ENCODE assay signal across 8 mouse cellular contexts in genomic region chr10:70195786-70196185, GRCm38 (mm10). TPM values are rescaled to one million over a fixed set of nuclear protein-coding genes. Genes with fewer than 3 reads are reported as not detected.
DNase-seq lines count a peak whose midpoint lies in the region; ATAC-seq lines count a peak whose summit lies in the region.

No protein-coding gene starts in this region.

- no peaks in the 10 kb centered on the region for H3K36me3 ChIP-seq in hindbrain, embryonic 11.5 days (ENCODE audit: control insufficient read depth, insufficient read depth, low read length)
- H3K36me3 ChIP-seq in hindbrain, embryonic 13.5 days: peaks cover 10% of the 10 kb centered on the region
- H3K36me3 ChIP-seq in kidney, embryonic 16.5 days (ENCODE audit: insufficient read depth, low read length): peaks cover 19% of the 10 kb centered on the region

- DNase-seq in hindbrain, embryonic 11.5 days (ENCODE audit: low spot score): peak; percentile 25
- peak; percentile 61 for DNase-seq in embryo, embryonic 10 days (ENCODE audit: low spot score)
- peak; percentile 56 for DNase-seq in lung, postnatal 36 days
- no peak for DNase-seq in thymus, postnatal 4 days
- DNase-seq in spleen, postnatal 4 days (ENCODE audit: low spot score in 2 of 2): no peak
- no peak for DNase-seq in right cerebral cortex, postnatal 36 days (ENCODE audit: low spot score in 2 of 2)

- H3K4me3 ChIP-seq in hindbrain, embryonic 11.5 days (ENCODE audit: low read depth, low read length): no peak overlapping the region
- no peak overlapping the region for H3K4me3 ChIP-seq in hindbrain, embryonic 13.5 days
- no peak overlapping the region for H3K4me3 ChIP-seq in kidney, embryonic 16.5 days (ENCODE audit: low read length)

- H3K27ac ChIP-seq in hindbrain, embryonic 11.5 days (ENCODE audit: low read depth, low read length): no peak overlapping the region
- no peak overlapping the region for H3K27ac ChIP-seq in hindbrain, embryonic 13.5 days
- no peak overlapping the region for H3K27ac ChIP-seq in kidney, embryonic 16.5 days (ENCODE audit: low read length)

- no peak overlapping the region for H3K9ac ChIP-seq in hindbrain, embryonic 11.5 days (ENCODE audit: low read depth, low read length)
- H3K9ac ChIP-seq in hindbrain, embryonic 13.5 days: no peak overlapping the region
- no peak overlapping the region for H3K9ac ChIP-seq in kidney, embryonic 16.5 days (replicated peaks; ENCODE audit: low read length)

- 70% methylated on average over 7 of the region's 7 CpGs for WGBS in hindbrain, embryonic 11.5 days
- WGBS in hindbrain, embryonic 13.5 days: 56% methylated on average over 7 of the region's 7 CpGs
- WGBS in kidney, embryonic 16.5 days: 54% methylated on average over 7 of the region's 7 CpGs

- no peaks in the 10 kb centered on the region for H3K9me3 ChIP-seq in hindbrain, embryonic 11.5 days (ENCODE audit: control insufficient read depth, low read length)
- no peaks in the 10 kb centered on the region for H3K9me3 ChIP-seq in hindbrain, embryonic 13.5 days
- H3K9me3 ChIP-seq in kidney, embryonic 16.5 days (ENCODE audit: low read length): no peaks in the 10 kb centered on the region

- no peak overlapping the region for H3K4me2 ChIP-seq in hindbrain, embryonic 11.5 days (replicated peaks; ENCODE audit: low read depth, low read length)
- no peak overlapping the region for H3K4me2 ChIP-seq in hindbrain, embryonic 13.5 days
- H3K4me2 ChIP-seq in kidney, embryonic 16.5 days (replicated peaks; ENCODE audit: low read depth, low read length): no peak overlapping the region

- H3K27me3 ChIP-seq in hindbrain, embryonic 11.5 days (ENCODE audit: control insufficient read depth, insufficient read depth, low read length): no peaks in the 10 kb centered on the region
- H3K27me3 ChIP-seq in hindbrain, embryonic 13.5 days: no peaks in the 10 kb centered on the region
- H3K27me3 ChIP-seq in kidney, embryonic 16.5 days (ENCODE audit: insufficient read depth, low read length): no peaks in the 10 kb centered on the region

- no peak for ATAC-seq in hindbrain, embryonic 11.5 days (ENCODE audit: low FRiP score)
- no peak for ATAC-seq in hindbrain, embryonic 13.5 days (ENCODE audit: low FRiP score)
- peak; percentile 74; the same call in 1 of the 2 replicates for ATAC-seq in kidney, embryonic 16.5 days (ENCODE audit: low FRiP score, low TSS enrichment)

- no peaks in the 10 kb centered on the region for H3K4me1 ChIP-seq in hindbrain, embryonic 11.5 days (replicated peaks; ENCODE audit: control insufficient read depth, insufficient read depth, low read length)
- no peaks in the 10 kb centered on the region for H3K4me1 ChIP-seq in hindbrain, embryonic 13.5 days (replicated peaks)
- 0 out of 2 replicates have a peak, but pooled peaks cover 7% of the 10 kb centered on the region for H3K4me1 ChIP-seq in kidney, embryonic 16.5 days (ENCODE audit: insufficient read depth, low read length)

RNA-seq across cellular contexts. Expression of gene Mrln, which starts 8.7 kb away (rescaled TPM):
- polyA plus RNA-seq in hindbrain, embryonic 11.5 days (2014; fragmentation: Nextera tagmentation; extraction: Ambion mirVana): 1.0 and 1.7 TPM in 2 replicates
- polyA plus RNA-seq in hindbrain, embryonic 13.5 days (2015; fragmentation: Nextera tagmentation; extraction: Ambion mirVana): 0.94 and 1.5 TPM in 2 replicates
- 4.9 and 7.5 TPM in 2 replicates for polyA plus RNA-seq in kidney, embryonic 16.5 days (2015; fragmentation: Nextera tagmentation; extraction: Ambion mirVana)

RNA-seq across cellular contexts. Expression of gene Slc16a9, which starts 49.1 kb away (rescaled TPM):
- 0.32 and 0.36 TPM in 2 replicates for polyA plus RNA-seq in hindbrain, embryonic 11.5 days (2014; fragmentation: Nextera tagmentation; extraction: Ambion mirVana)
- 1.6 and 2.7 TPM in 2 replicates for polyA plus RNA-seq in hindbrain, embryonic 13.5 days (2015; fragmentation: Nextera tagmentation; extraction: Ambion mirVana)
- 5.2 and 5.5 TPM in 2 replicates for polyA plus RNA-seq in kidney, embryonic 16.5 days (2015; fragmentation: Nextera tagmentation; extraction: Ambion mirVana)

Comparison
In these comparisons a context has a peak if more than half of its experiments do, and no peak if none do; other contexts are left out.
1. DNase-seq: peak in hindbrain, embryonic 11.5 days (single experiment), embryo, embryonic 10 days (single experiment) and lung, postnatal 36 days (single experiment); none in thymus, postnatal 4 days (single experiment), spleen, postnatal 4 days (0 of 2) and right cerebral cortex, postnatal 36 days (0 of 2).